Comparison of ENCODE assay signal across 10 mouse cellular contexts in the genomic region with DNA sequence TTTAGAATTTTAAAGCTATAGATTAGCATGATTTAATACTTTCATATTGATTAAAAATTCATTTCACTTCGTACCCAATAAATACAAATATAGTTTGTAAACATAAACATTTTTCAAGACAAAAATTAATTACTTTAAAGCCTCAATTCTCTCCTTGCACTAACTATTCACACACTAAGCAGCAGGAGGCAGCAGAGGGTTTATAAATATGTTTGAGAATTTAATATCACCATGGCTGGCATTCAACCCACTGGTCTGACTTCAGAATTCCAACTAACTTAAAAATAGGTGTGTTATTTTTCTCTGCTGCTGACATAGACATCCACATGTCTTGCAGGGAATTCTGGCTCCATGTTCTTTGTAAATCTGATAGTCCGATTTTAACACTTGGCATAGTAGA. TPM values are rescaled to one million over a fixed set of nuclear protein-coding genes. Genes with fewer than 3 reads are reported as not detected.
DNase-seq lines count a peak whose midpoint lies in the region; ATAC-seq lines count a peak whose summit lies in the region.
"Had no signal": no experiment of that assay in that cellular context is flagged by ENCODE, and none has a peak within 500 bp of the region (broad histone marks: within the 10 kb centered on the region; RNA-seq: fewer than 3 reads in every experiment).

No protein-coding gene starts in this region.

- no peaks in the 10 kb centered on the region for H3K36me3 ChIP-seq in limb, embryonic 11.5 days (ENCODE audit: control insufficient read depth, insufficient read depth, low read length)
- peaks cover 6% of the 10 kb centered on the region; the same call in 1 of the 2 replicates for H3K36me3 ChIP-seq in limb, embryonic 10.5 days
- H3K36me3 ChIP-seq in forebrain, embryonic 16.5 days (ENCODE audit: control insufficient read depth, insufficient read depth): no peaks in the 10 kb centered on the region
- H3K36me3 ChIP-seq: limb, embryonic 15.5 days had no signal

- no peak for ATAC-seq in limb, embryonic 11.5 days (ENCODE audit: insufficient number of reproducible peaks, low FRiP score, low TSS enrichment, low read depth)
- ATAC-seq in forebrain, embryonic 16.5 days: no peak

- no peaks in the 10 kb centered on the region for H3K4me1 ChIP-seq in limb, embryonic 11.5 days (ENCODE audit: control insufficient read depth, insufficient read depth, low read length)
- no peaks in the 10 kb centered on the region for H3K4me1 ChIP-seq in limb, embryonic 10.5 days
- no peaks in the 10 kb centered on the region for H3K4me1 ChIP-seq in forebrain, embryonic 16.5 days (replicated peaks; ENCODE audit: control insufficient read depth, insufficient read depth, low read length)
- H3K4me1 ChIP-seq: limb, embryonic 15.5 days had no signal

- H3K27me3 ChIP-seq in limb, embryonic 11.5 days (ENCODE audit: control insufficient read depth, insufficient read depth, low read length): no peaks in the 10 kb centered on the region
- no peaks in the 10 kb centered on the region for H3K27me3 ChIP-seq in limb, embryonic 10.5 days (ENCODE audit: low read depth, poor library complexity, severe bottlenecking)
- H3K27me3 ChIP-seq in forebrain, embryonic 16.5 days (replicated peaks; ENCODE audit: control insufficient read depth, insufficient read depth, low read length): no peaks in the 10 kb centered on the region
- H3K27me3 ChIP-seq: limb, embryonic 15.5 days had no signal

- H3K9ac ChIP-seq in limb, embryonic 11.5 days (ENCODE audit: low read length): no peak overlapping the region
- no peak overlapping the region for H3K9ac ChIP-seq in forebrain, embryonic 16.5 days (replicated peaks; ENCODE audit: low read depth, low read length)
- H3K9ac ChIP-seq: limb, embryonic 15.5 days had no signal

- no peak overlapping the region for H3K27ac ChIP-seq in limb, embryonic 11.5 days (replicated peaks; ENCODE audit: low read depth, low read length)
- H3K27ac ChIP-seq in limb, embryonic 10.5 days: no peak overlapping the region
- no peak overlapping the region for H3K27ac ChIP-seq in forebrain, embryonic 16.5 days (ENCODE audit: low read length)
- H3K27ac ChIP-seq: limb, embryonic 15.5 days had no signal

- peak; percentile 60 to 67 for DNase-seq in cerebellum, postnatal 10 days
- no peak for DNase-seq in cerebellum, adult 11 months
- peak; percentile 53 for DNase-seq in limb, embryonic 11.5 days (ENCODE audit: low spot score)
- DNase-seq in limb, embryonic 10.5 days (ENCODE audit: low spot score): no peak
- DNase-seq in brain, embryonic 18.5 days (ENCODE audit: low read depth, low spot score): peak; percentile 26
- DNase-seq in induced T-regulatory cell, adult 2 months (ENCODE audit: low read depth): peak; percentile 67
- DNase-seq in naive thymus-derived CD4-positive, alpha-beta T cell, adult 2 months (ENCODE audit: low read depth): peak; percentile 57

- WGBS in limb, embryonic 11.5 days: 77% methylated on average over 2 of the region's 2 CpGs
- WGBS in limb, embryonic 10.5 days: 79% methylated on average over 2 of the region's 2 CpGs
- WGBS in forebrain, embryonic 16.5 days: 86% methylated on average over 2 of the region's 2 CpGs

- H3K4me2 ChIP-seq in limb, embryonic 11.5 days (ENCODE audit: low read depth, severe bottlenecking): no peak overlapping the region
- no peak overlapping the region for H3K4me2 ChIP-seq in forebrain, embryonic 16.5 days (ENCODE audit: low read length)
- H3K4me2 ChIP-seq: limb, embryonic 15.5 days had no signal

- H3K9me3 ChIP-seq in limb, embryonic 11.5 days (ENCODE audit: control insufficient read depth, low read length): no peaks in the 10 kb centered on the region
- H3K9me3 ChIP-seq in limb, embryonic 10.5 days (replicated peaks): no peaks in the 10 kb centered on the region
- no peaks in the 10 kb centered on the region for H3K9me3 ChIP-seq in forebrain, embryonic 16.5 days (ENCODE audit: control insufficient read depth, low read length)
- H3K9me3 ChIP-seq: limb, embryonic 15.5 days had no signal

- no peak overlapping the region for H3K4me3 ChIP-seq in limb, embryonic 11.5 days (ENCODE audit: low read depth, low read length)
- H3K4me3 ChIP-seq in limb, embryonic 10.5 days: no peak overlapping the region
- H3K4me3 ChIP-seq in forebrain, embryonic 16.5 days (replicated peaks; ENCODE audit: low read length): no peak overlapping the region
- H3K4me3 ChIP-seq: limb, embryonic 15.5 days had no signal

RNA-seq across cellular contexts. Expression of a gene that starts 15.2 kb away (rescaled TPM):
- polyA plus RNA-seq in limb, embryonic 11.5 days (2014; fragmentation: Nextera tagmentation; extraction: Ambion mirVana): 71.2 and 72.5 TPM in 2 replicates
- polyA plus RNA-seq in limb, embryonic 10.5 days (2016; fragmentation: Nextera tagmentation; extraction: Ambion mirVana): 59.2 and 64.3 TPM in 2 replicates
- polyA plus RNA-seq in forebrain, embryonic 16.5 days (2015; fragmentation: Nextera tagmentation; extraction: Ambion mirVana): 76.8 and 87.4 TPM in 2 replicates

RNA-seq across cellular contexts. Expression of a gene that starts 20.1 kb away (rescaled TPM):
- not detected in 2 replicates for polyA plus RNA-seq in limb, embryonic 11.5 days (2014; fragmentation: Nextera tagmentation; extraction: Ambion mirVana)
- not detected in 2 replicates for polyA plus RNA-seq in limb, embryonic 10.5 days (2016; fragmentation: Nextera tagmentation; extraction: Ambion mirVana)
- not detected in 2 replicates for polyA plus RNA-seq in forebrain, embryonic 16.5 days (2015; fragmentation: Nextera tagmentation; extraction: Ambion mirVana)
- polyA plus RNA-seq: limb, embryonic 15.5 days; spleen, adult 2 months had no signal

RNA-seq across cellular contexts. Expression of a gene that starts 44.3 kb away (rescaled TPM):
- polyA plus RNA-seq in limb, embryonic 11.5 days (2014; fragmentation: Nextera tagmentation; extraction: Ambion mirVana): not detected in 2 replicates
- not detected in 2 replicates for polyA plus RNA-seq in limb, embryonic 10.5 days (2016; fragmentation: Nextera tagmentation; extraction: Ambion mirVana)
- not detected in 2 replicates for polyA plus RNA-seq in forebrain, embryonic 16.5 days (2015; fragmentation: Nextera tagmentation; extraction: Ambion mirVana)
- polyA plus RNA-seq: limb, embryonic 15.5 days; spleen, adult 2 months had no signal

RNA-seq across cellular contexts. Expression of a gene that starts 45.1 kb away (rescaled TPM):
- 5.7 and 6.5 TPM in 2 replicates for polyA plus RNA-seq in limb, embryonic 11.5 days (2014; fragmentation: Nextera tagmentation; extraction: Ambion mirVana)
- polyA plus RNA-seq in limb, embryonic 10.5 days (2016; fragmentation: Nextera tagmentation; extraction: Ambion mirVana): 5.4 and 6.3 TPM in 2 replicates
- 6.4 and 7.2 TPM in 2 replicates for polyA plus RNA-seq in forebrain, embryonic 16.5 days (2015; fragmentation: Nextera tagmentation; extraction: Ambion mirVana)

Comparison
In these comparisons a context has a peak if more than half of its experiments do, and no peak if none do; other contexts are left out.
1. DNase-seq: peak in cerebellum, postnatal 10 days (2 of 2), limb, embryonic 11.5 days (single experiment), brain, embryonic 18.5 days (single experiment), induced T-regulatory cell, adult 2 months (single experiment) and naive thymus-derived CD4-positive, alpha-beta T cell, adult 2 months (single experiment); none in cerebellum, adult 11 months (single experiment) and limb, embryonic 10.5 days (single experiment).